Mouse (Mus musculus) thymus, adult 18-20 months (tissue): ENCODE measurements around the gene Myo1c.
A peak's percentile ranks its signal among the peaks of the same experiment; 100 is the strongest.
"Not testable (repeated sequence)": the region's sequence is repeated elsewhere in the genome, so short reads cannot be mapped to it uniquely, and the experiment has no call there.

Source experiments
- DNase-seq, 2 experiments: peaks; one replicate each; pipeline ENCODE4 v3.0.0; 2022; ENCODE audit warnings: mixed read lengths in 2 of 2

The Myo1c gene

GRCm38 (mm10) chr11:75669853-75670200 is 19.5 kb downstream of the Myo1c start:
- DNase-seq = no peak

- no peak for DNase-seq
Observed at GRCm38 (mm10) chr11:75671426-75672180, 21.3 kb downstream of the Myo1c start.

DNA sequence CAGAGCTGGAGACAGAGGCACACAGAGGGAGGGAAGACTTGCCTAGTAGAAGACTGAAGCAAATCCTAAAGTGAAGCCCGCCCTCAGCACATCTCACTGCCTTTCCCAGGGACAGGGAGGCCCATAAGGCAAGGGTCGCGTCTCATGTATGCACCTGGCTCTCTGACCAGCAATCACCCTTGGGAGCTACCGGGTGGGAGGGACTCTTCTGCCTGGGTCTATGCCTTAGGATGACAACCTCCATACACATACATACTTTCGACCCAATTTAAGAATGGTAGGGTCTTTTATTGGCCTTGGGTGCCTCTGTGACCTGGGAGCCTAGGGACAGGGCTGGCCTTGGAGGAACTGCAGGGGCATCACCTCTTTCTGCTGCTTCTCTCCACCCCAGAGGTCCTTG is 23.1 kb downstream of the Myo1c start:
- no peak for DNase-seq

DNA sequence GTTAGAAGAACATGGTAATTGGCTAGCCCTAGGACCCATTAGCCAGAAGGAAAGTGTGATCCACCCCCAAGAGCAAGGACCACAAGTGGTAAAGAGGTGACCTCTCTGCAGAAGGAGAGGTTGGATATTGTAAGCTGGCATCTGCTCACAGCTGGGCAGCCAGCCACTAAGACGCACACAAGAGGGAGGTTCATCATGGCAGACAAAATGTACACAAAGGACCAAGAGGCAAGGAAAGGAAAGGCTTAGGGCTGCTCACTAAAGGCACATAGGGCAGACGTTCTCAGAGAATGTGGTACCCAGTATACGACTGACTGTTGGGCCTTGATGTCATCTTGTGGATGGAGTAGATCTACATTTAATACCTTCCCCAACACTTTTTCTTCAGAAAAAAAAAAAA is 24.6 kb downstream of the Myo1c start:
- no peak for DNase-seq

GRCm38 (mm10) chr11:75677881-75678746 is 27.8 kb downstream of the Myo1c start:
- peak in 1 of 2 experiments; percentile 7 for DNase-seq

DNA sequence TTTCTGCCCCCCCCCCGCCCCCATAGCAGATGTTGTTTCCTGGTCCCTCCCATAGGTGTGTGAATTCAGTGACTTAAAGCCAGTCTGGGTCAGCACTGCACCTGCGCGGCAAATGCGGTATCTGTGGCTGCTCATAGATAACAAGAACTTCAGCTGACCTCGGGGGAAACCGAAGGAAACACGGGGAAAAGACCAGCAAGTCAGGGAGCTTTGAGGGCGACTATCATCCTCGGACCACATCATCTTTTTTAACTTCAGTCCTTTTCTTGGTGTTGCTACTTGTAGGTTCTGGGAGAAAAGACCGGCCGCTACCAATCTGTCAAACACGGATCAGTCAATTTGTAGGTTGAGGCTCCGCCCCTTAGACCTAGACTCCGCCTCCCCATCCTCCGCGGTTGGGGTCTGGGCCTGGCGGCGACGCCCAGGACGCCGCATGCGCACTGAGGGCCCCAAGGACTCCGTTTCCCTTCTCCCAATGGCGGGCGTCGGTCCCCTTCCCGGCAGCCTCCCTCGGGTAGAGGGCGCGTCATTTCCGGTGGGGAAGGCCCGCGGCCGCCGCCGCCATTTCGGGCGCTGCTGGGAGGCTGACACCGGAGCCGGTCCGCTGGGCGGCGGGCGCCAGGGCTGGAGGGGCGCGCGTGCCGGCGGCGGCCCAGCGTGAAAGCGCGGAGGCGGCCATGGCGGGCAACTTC is 28.6 kb downstream of the Myo1c start, which contains the start of gene Crk:
TSS of gene Crk (plus strand) at position 513 of the 692 bp plus-strand sequence.
- DNase-seq = peak; percentile 98 to 99

DNA sequence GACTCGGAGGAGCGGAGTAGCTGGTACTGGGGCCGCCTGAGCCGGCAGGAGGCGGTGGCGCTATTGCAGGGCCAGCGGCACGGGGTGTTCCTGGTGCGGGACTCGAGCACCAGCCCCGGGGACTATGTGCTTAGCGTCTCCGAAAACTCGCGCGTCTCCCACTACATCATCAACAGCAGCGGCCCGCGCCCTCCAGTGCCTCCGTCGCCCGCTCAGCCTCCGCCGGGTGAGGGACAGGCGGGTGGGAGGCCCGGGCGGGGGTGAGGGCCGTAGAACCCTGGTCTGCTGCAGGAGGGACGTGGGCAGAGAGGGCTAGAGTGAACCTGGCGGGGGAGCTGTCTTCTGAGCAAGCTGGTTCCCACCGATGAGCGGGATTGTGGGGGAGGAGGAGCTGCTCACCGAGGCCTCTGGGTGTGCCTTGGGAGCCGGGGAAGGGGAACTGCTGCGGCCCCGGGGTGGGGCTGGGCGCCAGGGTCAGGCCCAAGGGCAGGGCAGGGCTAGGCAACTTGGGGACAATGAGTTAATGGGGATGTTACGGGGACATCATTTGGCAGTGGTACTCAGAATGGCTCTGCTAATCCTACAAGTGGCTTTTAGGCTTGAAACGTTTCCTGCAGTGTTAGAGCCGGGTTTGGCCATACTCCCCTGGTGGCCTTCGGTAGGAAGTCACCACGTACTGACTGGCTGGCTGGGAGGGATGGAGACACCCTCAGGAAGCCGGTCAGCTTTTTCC is 29.3 kb downstream of the Myo1c start:
- DNase-seq = peak; percentile 55 to 63

- no peak for DNase-seq
Observed at GRCm38 (mm10) chr11:75684462-75684861, 34.2 kb downstream of the Myo1c start.

DNA sequence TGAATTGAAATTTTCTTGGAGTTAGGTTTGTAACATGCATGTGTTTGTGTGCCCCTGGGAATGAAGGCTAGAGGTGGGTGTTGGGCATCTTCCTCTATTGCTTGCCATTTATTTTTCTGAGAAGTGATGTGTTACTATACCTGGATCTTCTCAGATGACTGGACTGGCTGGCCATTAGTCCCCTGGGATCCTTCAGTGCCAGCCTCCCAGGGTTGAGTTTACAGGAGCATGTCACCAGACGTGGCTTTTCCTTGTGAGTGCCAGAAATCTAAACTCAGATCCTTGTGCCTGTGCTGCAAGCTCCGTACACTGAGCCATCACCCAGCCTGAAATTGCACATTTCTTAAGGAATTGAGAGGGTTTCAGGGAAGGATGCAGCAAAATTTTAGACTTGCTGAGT is 34.7 kb downstream of the Myo1c start:
- no peak for DNase-seq

- DNase-seq = no peak
Observed at GRCm38 (mm10) chr11:75687343-75687993, 37.2 kb downstream of the Myo1c start.

- no peak for DNase-seq
Observed at GRCm38 (mm10) chr11:75688132-75688531, 37.8 kb downstream of the Myo1c start.

GRCm38 (mm10) chr11:75689977-75690376 is 39.7 kb downstream of the Myo1c start:
- DNase-seq = no peak

DNA sequence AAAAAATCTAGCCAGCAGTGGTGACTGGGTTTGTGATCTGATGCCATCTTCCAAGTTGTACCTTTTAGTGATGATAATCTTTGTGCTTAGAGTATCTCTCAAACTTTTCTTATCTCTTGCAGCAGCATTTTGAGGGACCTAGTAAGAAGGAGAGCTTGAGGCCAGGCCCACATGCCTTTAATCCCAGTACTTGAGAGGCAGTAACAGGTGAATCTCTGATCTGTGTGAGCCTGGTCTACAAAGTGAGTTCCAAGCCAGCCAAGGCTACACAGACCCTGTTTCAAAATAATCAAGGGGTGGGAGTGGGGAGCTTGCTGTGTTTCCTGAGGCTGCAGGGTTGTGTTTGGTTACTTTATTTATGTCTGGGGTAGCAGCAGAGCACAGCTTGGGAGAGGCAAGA is 40.7 kb downstream of the Myo1c start:
- DNase-seq = no peak

- DNase-seq = no peak
Observed at GRCm38 (mm10) chr11:75693570-75693969, 43.3 kb downstream of the Myo1c start.

DNA sequence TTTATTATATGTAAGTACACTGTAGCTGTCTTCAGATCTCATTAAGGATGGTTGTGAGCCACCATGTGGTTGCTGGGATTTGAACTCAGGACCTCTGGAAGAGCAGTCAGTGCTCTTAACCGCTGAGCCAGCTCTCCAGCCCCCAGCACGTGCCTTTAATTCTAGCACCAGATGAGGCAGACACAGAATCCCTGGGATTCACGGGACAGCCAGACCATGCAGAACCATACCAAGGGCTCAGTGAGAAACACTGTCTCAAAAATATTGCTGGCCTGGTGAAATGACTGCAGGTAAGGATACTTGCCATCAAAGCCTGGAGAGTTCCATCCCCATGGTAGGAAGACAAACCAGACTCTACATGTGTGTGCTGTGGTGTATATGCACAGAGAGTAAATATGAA is 47.2 kb downstream of the Myo1c start:
- DNase-seq = not testable (repeated sequence)

- no peak for DNase-seq
Observed at GRCm38 (mm10) chr11:75700557-75700956, 50.3 kb downstream of the Myo1c start.

DNA sequence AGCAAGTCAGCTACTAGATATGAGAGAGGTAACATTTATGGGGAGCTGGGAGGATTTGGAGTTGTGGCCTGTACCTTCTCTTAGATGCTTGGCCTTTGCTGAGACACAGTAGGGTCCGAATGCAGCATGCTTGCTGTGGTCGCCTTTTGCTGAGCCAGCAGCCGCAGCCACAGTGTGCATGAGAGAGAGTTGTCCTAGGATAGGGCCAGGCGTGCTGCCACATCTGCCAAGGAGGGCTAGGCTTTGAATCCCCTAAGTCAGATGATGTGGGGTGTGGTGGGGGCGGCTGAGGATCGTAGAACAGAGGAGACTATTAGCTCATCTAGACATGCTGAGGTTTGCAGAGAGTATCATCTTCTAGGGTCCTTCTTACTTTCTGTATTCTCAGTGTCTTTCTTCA is 52.5 kb downstream of the Myo1c start:
- no peak for DNase-seq

DNA sequence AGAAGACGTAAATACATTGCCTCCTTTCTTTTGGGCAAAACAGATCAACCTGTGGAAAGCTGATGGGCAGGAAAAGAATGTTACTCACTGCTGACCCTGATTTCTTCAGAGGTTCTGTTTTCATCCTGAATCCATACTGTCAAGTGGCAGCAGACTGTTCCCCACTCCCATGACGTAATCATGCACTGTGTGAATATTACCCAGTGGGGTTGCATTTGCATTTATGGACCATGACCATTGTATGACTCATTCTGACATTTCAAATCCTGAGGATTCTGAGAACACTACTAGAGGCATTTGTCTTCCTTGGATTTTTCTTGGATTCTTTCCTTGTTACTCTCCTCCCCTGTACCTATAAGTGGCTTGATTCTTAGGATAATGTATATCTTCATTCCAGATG is 53.4 kb downstream of the Myo1c start:
- DNase-seq = no peak

DNA sequence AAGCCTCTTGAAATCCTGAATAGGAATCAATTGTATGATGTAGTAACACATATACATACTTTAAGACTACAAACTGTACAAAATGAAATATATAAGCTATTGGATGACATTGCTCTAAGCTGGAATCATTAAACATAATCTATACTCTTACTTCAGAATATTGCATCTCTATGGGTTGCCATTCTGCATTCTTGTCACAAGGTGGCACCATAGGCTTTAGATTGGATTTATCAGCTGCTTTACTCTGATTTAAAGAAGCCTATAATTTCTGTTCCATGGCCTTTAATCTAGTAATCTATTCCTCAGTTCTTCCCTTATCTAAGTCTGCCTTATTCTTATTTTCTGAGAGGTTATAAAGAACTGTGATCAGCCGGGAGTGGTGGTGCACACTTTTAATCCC is 63.6 kb downstream of the Myo1c start:
- DNase-seq = no peak

- no peak for DNase-seq
Observed at GRCm38 (mm10) chr11:75715556-75715955, 65.3 kb downstream of the Myo1c start.

DNA sequence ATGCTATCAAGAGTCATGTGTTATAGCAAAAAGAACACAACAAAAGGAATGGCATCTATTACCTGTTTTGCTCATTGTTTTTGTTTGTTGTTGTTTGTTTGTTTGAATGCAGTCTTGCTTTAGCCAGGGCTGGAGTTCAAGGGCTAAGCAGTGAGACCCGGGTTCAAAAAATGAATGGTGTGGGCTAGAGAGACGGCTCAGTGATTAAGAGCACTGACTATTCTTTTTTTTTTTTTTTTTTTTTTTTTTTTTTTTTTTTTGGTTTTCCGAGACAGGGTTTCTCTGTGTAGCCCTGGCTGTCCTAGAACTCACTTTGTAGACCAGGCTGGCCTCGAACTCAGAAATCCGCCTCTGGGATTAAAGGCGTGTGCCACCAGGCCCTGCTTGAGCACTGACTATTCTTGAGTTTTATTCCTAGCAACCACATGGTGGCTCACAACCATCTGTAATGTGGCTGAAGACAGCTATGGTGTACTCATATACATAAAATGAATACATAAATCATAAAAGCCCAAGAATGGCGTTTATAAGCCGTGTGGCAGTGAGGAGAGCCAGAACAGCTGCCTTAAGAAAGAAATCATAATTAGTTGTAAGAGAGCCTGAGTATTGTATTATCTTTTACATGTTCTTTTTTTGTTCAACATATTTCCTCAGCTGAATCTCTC is 66.5 kb downstream of the Myo1c start:
- DNase-seq = no peak

DNA sequence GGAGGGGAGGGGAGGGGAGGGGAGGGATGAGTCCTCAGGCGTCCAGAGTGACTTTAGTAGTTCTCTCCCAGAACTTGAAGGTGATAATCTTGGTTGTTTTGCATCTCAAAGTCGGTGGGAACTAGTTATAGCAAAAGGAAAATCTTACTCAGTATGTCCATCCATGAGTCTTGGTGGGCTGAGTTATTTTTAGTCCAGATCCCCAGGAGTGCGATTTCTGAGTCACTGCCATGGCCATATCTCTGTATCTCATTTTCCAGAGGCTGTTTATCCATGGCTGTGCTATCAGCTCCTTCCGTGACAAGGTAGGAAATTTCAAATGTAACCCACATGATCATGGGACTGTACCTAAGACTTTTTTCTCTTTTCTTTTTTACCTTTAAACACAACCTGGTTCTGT is 72.0 kb downstream of the Myo1c start:
- no peak for DNase-seq
